Mouse (Mus musculus) CH12.LX (cell line): ENCODE measurements around the gene Col23a1. TPM values are rescaled to one million over a fixed set of nuclear protein-coding genes. Genes with fewer than 3 reads are reported as not detected.

ENCODE experiments used
- DNase-seq: peaks from one replicate; pipeline ENCODE4 v3.0.0-alpha.2; 2013; ENCODE audit errors: extremely low read depth
- H3K27ac ChIP-seq: 2 replicates; pipeline ENCODE4 v1.5.1; 2012; ENCODE audit warnings: low read depth, mild to moderate bottlenecking, control low read depth, moderate library complexity; ENCODE audit not compliant: insufficient read depth
- H3K27me3 ChIP-seq: replicated peaks from 2 replicates; pipeline ENCODE3; 2012; ENCODE audit warnings: inconsistent platforms
- H3K36me3 ChIP-seq, 2 experiments: replicated peaks in 1 of 2; 2 replicates each; pipeline versions ENCODE3 to v1.6.1; 2012; ENCODE audit warnings: inconsistent platforms in 1 of 2, low read length in 1 of 2, mild to moderate bottlenecking in 1 of 2, mixed read lengths in 1 of 2, moderate library complexity in 1 of 2; ENCODE audit not compliant: control insufficient read depth in 1 of 2, insufficient read depth in 1 of 2
- H3K4me1 ChIP-seq, 2 experiments: 2 replicates each; pipeline ENCODE4 v1.6.1; 2012; ENCODE audit warnings: inconsistent platforms in 1 of 2, moderate library complexity in 1 of 2; ENCODE audit not compliant: insufficient read depth in 2 of 2, control insufficient read depth in 1 of 2
- H3K4me2 ChIP-seq: 2 replicates; pipeline ENCODE4 v1.6.1; 2012; ENCODE audit warnings: low read depth, mild to moderate bottlenecking, control low read depth; ENCODE audit not compliant: poor library complexity, insufficient read depth, severe bottlenecking
- H3K4me3 ChIP-seq, 3 experiments: fragments of 150-350 bp in 1 of 3; sonication (generic) in 1 of 3; replicated peaks in 1 of 3; 2 replicates each; pipeline versions ENCODE3 to v1.5.1; 2011 to 2012; ENCODE audit warnings: low read depth in 2 of 3, low read length in 2 of 3, mild to moderate bottlenecking in 2 of 3, moderate library complexity in 2 of 3, control low read depth in 1 of 3, improper control_type of control experiment in 1 of 3, inconsistent platforms in 1 of 3, mixed read lengths in 1 of 3; ENCODE audit not compliant: poor library complexity in 1 of 3
- H3K79me2 ChIP-seq: replicated peaks from 2 replicates; pipeline ENCODE4 v1.6.1; 2012; ENCODE audit warnings: mild to moderate bottlenecking, moderate library complexity; ENCODE audit not compliant: control insufficient read depth, poor library complexity, insufficient read depth, severe bottlenecking; ENCODE audit errors: extremely low read depth
- H3K9ac ChIP-seq: 2 replicates; pipeline ENCODE4 v1.6.1; 2012; ENCODE audit warnings: low read depth, mild to moderate bottlenecking, control low read depth, moderate library complexity; ENCODE audit not compliant: insufficient read depth
- H3K9me3 ChIP-seq: replicated peaks from 2 replicates; pipeline ENCODE3; 2012; ENCODE audit warnings: low read length, inconsistent platforms, mixed read lengths
- BHLHE40 ChIP-seq: IDR thresholded peaks from 2 replicates; pipeline ENCODE4 v1.6.1; 2011; ENCODE audit warnings: mild to moderate bottlenecking, low read depth, low read length, improper control_type of control experiment
- CHD1 ChIP-seq: IDR thresholded peaks from 2 replicates; pipeline ENCODE4 v1.6.1; 2012; ENCODE audit warnings: low read depth, low read length, improper control_type of control experiment, inconsistent platforms
- CHD2 ChIP-seq: IDR thresholded peaks from 2 replicates; pipeline ENCODE4 v1.6.1; 2011; ENCODE audit warnings: low read length, improper control_type of control experiment
- CTCF ChIP-seq, 2 experiments: IDR thresholded peaks in 1 of 2; conservative IDR thresholded peaks in 1 of 2; 2 replicates each; pipeline ENCODE4 v1.5.1; 2011 to 2012; ENCODE audit warnings: low read depth in 2 of 2, low read length in 2 of 2, improper control_type of control experiment in 1 of 2, inconsistent platforms in 1 of 2, mild to moderate bottlenecking in 1 of 2, moderate library complexity in 1 of 2
- E2F4 ChIP-seq: IDR thresholded peaks from 2 replicates; pipeline ENCODE4 v1.6.1; 2011; ENCODE audit warnings: low read depth, low read length, improper control_type of control experiment; ENCODE audit not compliant: insufficient replicate concordance
- ELF1 ChIP-seq: IDR thresholded peaks from 2 replicates; pipeline ENCODE4 v1.6.1; 2014; ENCODE audit warnings: low read depth, mild to moderate bottlenecking, inconsistent platforms, low read length, improper control_type of control experiment
- EP300 ChIP-seq: IDR thresholded peaks from 2 replicates; pipeline ENCODE4 v1.6.1; 2011; ENCODE audit warnings: low read length, improper control_type of control experiment
- HCFC1 ChIP-seq: IDR thresholded peaks from 2 replicates; pipeline ENCODE4 v1.6.1; 2012; ENCODE audit warnings: low read depth, mild to moderate bottlenecking, inconsistent platforms, low read length, improper control_type of control experiment
- IRF4 ChIP-seq: IDR thresholded peaks from 2 replicates; pipeline ENCODE4 v1.6.1; 2014; ENCODE audit warnings: low read depth, mild to moderate bottlenecking, inconsistent platforms, low read length, improper control_type of control experiment
- JUND ChIP-seq: conservative IDR thresholded peaks from 2 replicates; pipeline ENCODE4 v1.6.1; 2011; ENCODE audit warnings: low read depth, low read length, improper control_type of control experiment
- KAT2A ChIP-seq: IDR thresholded peaks from 2 replicates; pipeline ENCODE4 v1.6.1; 2012; ENCODE audit warnings: low read length, improper control_type of control experiment, inconsistent platforms; ENCODE audit not compliant: insufficient replicate concordance
- MAFK ChIP-seq: IDR thresholded peaks from 2 replicates; pipeline ENCODE4 v1.6.1; 2011; ENCODE audit warnings: low read length, improper control_type of control experiment; ENCODE audit not compliant: insufficient replicate concordance
- MAX ChIP-seq: IDR thresholded peaks from 2 replicates; pipeline ENCODE4 v1.6.1; 2011; ENCODE audit warnings: low read length, improper control_type of control experiment
- MAZ ChIP-seq: IDR thresholded peaks from 2 replicates; pipeline ENCODE4 v1.6.1; 2012; ENCODE audit warnings: low read depth, mild to moderate bottlenecking, inconsistent platforms, low read length, improper control_type of control experiment, moderate library complexity
- MEF2A ChIP-seq: IDR thresholded peaks from 2 replicates; pipeline ENCODE4 v1.6.1; 2014; ENCODE audit warnings: low read depth, mild to moderate bottlenecking, inconsistent platforms, low read length, improper control_type of control experiment, borderline replicate concordance
- MXI1 ChIP-seq: IDR thresholded peaks from 2 replicates; pipeline ENCODE4 v1.6.1; 2011; ENCODE audit warnings: mild to moderate bottlenecking, low read depth, low read length, improper control_type of control experiment
- MYC ChIP-seq: IDR thresholded peaks from 2 replicates; pipeline ENCODE4 v1.6.1; 2011; ENCODE audit warnings: low read depth, mild to moderate bottlenecking, improper control_type of control experiment, low read length
- NELFE ChIP-seq: IDR thresholded peaks from 2 replicates; pipeline ENCODE4 v1.6.1; 2011; ENCODE audit warnings: low read depth, low read length, improper control_type of control experiment
- NRF1 ChIP-seq: IDR thresholded peaks from 2 replicates; pipeline ENCODE4 v1.6.1; 2014; ENCODE audit warnings: low read depth, mild to moderate bottlenecking, inconsistent platforms, low read length, improper control_type of control experiment, moderate library complexity
- PAX5 ChIP-seq: IDR thresholded peaks from 2 replicates; pipeline ENCODE4 v1.6.1; 2012; ENCODE audit warnings: low read length, inconsistent platforms, mixed read lengths
- RAD21 ChIP-seq: IDR thresholded peaks from 2 replicates; pipeline ENCODE4 v1.6.1; 2011; ENCODE audit warnings: low read depth, mild to moderate bottlenecking, low read length, improper control_type of control experiment, moderate library complexity
- SIN3A ChIP-seq: IDR thresholded peaks from 2 replicates; pipeline ENCODE4 v1.6.1; 2012; ENCODE audit warnings: low read length, improper control_type of control experiment, inconsistent platforms
- SMC3 ChIP-seq: IDR thresholded peaks from 2 replicates; pipeline ENCODE4 v1.6.1; 2011; ENCODE audit warnings: low read depth, low read length, improper control_type of control experiment
- TCF12 ChIP-seq: IDR thresholded peaks from 2 replicates; pipeline ENCODE4 v1.6.1; 2014; ENCODE audit warnings: low read depth, mild to moderate bottlenecking, inconsistent platforms, low read length, improper control_type of control experiment
- UBTF ChIP-seq: IDR thresholded peaks from 2 replicates; pipeline ENCODE4 v1.6.1; 2012; ENCODE audit warnings: low read depth, mild to moderate bottlenecking, inconsistent platforms, low read length, improper control_type of control experiment, moderate library complexity
- USF1 ChIP-seq: IDR thresholded peaks from 2 replicates; pipeline ENCODE4 v1.6.1; 2014; ENCODE audit warnings: low read depth, mild to moderate bottlenecking, inconsistent platforms, low read length, improper control_type of control experiment
- USF2 ChIP-seq: conservative IDR thresholded peaks from 2 replicates; pipeline ENCODE4 v1.6.1; 2011; ENCODE audit warnings: low read depth, low read length, improper control_type of control experiment
- ZKSCAN1 ChIP-seq: IDR thresholded peaks from 2 replicates; pipeline ENCODE4 v1.6.1; 2012; ENCODE audit warnings: low read depth, inconsistent platforms, low read length, improper control_type of control experiment, borderline replicate concordance
- ZMIZ1 ChIP-seq: IDR thresholded peaks from 2 replicates; pipeline ENCODE4 v1.6.1; 2012; ENCODE audit warnings: low read depth, mild to moderate bottlenecking, inconsistent platforms, low read length, improper control_type of control experiment
- ZNF384 ChIP-seq: IDR thresholded peaks from 2 replicates; pipeline ENCODE4 v1.6.1; 2012; ENCODE audit warnings: low read depth, low read length, improper control_type of control experiment, inconsistent platforms
- dilution Hi-C: fragments of 300-500 bp; cut with MboI; formaldehyde crosslinking; loops from 2 replicates; pipeline ENCODE4 v1.14.3; 2020; ENCODE audit warnings: low sequenced_read_pairs; ENCODE audit not compliant: extremely low pct_unique_long_range_greater_than_20kb, extremely low pct_ligation_motif_present
- in situ Hi-C: fragments of 300-500 bp; cut with MboI; formaldehyde crosslinking; loops from 3 replicates; pipeline ENCODE4 v1.14.3; 2019; ENCODE audit warnings: low sequenced_read_pairs, low pct_ligation_motif_present, low pct_unique_long_range_greater_than_20kb, mixed read lengths
- polyA plus RNA-seq: library from polyadenylated mRNA; unstranded; fragments of >175 nt; gene quantifications from 2 replicates; pipeline ENCODE4 v1.2.1, GENCODE M21; 2012; ENCODE audit warnings: low read depth; ENCODE audit not compliant: insufficient read length
- total RNA-seq, 2 experiments: library from RNA; depleted of rRNA; stranded (reverse); fragments of 300-350 nt in 1 of 2; fragments of >200 nt in 1 of 2; gene quantifications; 2 replicates each; pipeline ENCODE4 v1.2.3; 2012 to 2014

Col23a1 gene
- total and polyA plus RNA-seq, 3 experiments: 0.04 to 0.20 (median 0.08) TPM

- in situ Hi-C loops: loop anchor here (5.0 kb wide), 1 partner anchor 42 kb away; no protein-coding TSS in a partner anchor
- peak overlapping the region; percentile 73 to 85 (median 79) for H3K4me3 ChIP-seq
- H3K4me1 ChIP-seq: peaks cover 13 to 47% of the 10 kb centered on the region in 2 experiments
- H3K9me3 ChIP-seq: no peaks in the 10 kb centered on the region
- H3K9ac ChIP-seq: peak overlapping the region; percentile 49
- peak overlapping the region; percentile 25 for H3K27ac ChIP-seq
- TF ChIP-seq SMC3 (no peak), KAT2A (0 out of 2 replicates have a peak, but pooled peaks have one; percentile 31)
- TF ChIP-seq, all 38 proteins: peak for 1
- H3K79me2 ChIP-seq: no peaks in the 10 kb centered on the region
- dilution Hi-C loops: no loop called here
- no peaks in the 10 kb centered on the region for H3K27me3 ChIP-seq
- peak overlapping the region; percentile 63 for H3K4me2 ChIP-seq
- H3K36me3 ChIP-seq: peaks cover 17 to 35% of the 10 kb centered on the region in 2 experiments
- DNase-seq: no peak
These were observed 294.3 kb downstream of the Col23a1 start for GRCm38 (mm10) chr11:51584057-51584430.

GRCm38 (mm10) chr11:51584431-51585248 lies 294.9 kb downstream of the Col23a1 start, which contains the start of gene Phykpl:
TSS of gene Phykpl (plus strand) at chr11:51584757.
- dilution Hi-C loops: no loop called here
- Histone ChIP-seq H3K4me2 (peak within 1 kb of the TSS; percentile 63), H3K27ac (peak within 1 kb of the TSS; percentile 25), H3K27me3 (no peaks in the 10 kb centered on the region), H3K4me3 (peak within 1 kb of the TSS; percentile 73 to 85 (median 79)), H3K36me3 (peaks cover 22 to 40% of the 10 kb centered on the region in 2 experiments), H3K79me2 (no peaks in the 10 kb centered on the region), H3K9me3 (no peaks in the 10 kb centered on the region), H3K9ac (peak within 1 kb of the TSS; percentile 76), H3K4me1 (peaks cover 11 to 43% of the 10 kb centered on the region in 2 experiments)
- in situ Hi-C loops: loop anchor here (5.0 kb wide), 1 partner anchor 42 kb away; no protein-coding TSS in a partner anchor
- DNase-seq: peak; percentile 95
- TF ChIP-seq BHLHE40: peak; percentile 56; the same call in 1 of the 2 replicates
- peak; percentile 90 for TF ChIP-seq CHD1
- TF ChIP-seq CHD2: peak; percentile 65
- TF ChIP-seq NELFE: peak; percentile 98
- peak; percentile 93 for TF ChIP-seq MXI1
- TF ChIP-seq CTCF (conservative IDR thresholded peaks at IDR 0.05 in 1 of 2, IDR thresholded peaks at IDR 0.05 in 1 of 2; ENCODE audit: low read depth in 2 of 2, low read length in 2 of 2): peak in 1 of 2 experiments; percentile 35; a peak in 1 of 4 replicates
- TF ChIP-seq HCFC1: peak; percentile 64
- TF ChIP-seq MAFK: no peak
- peak; percentile 75; the same call in 1 of the 2 replicates for TF ChIP-seq UBTF
- TF ChIP-seq MEF2A: no peak; the same call in 1 of the 2 replicates
- TF ChIP-seq ZNF384: no peak
- TF ChIP-seq MYC: peak; percentile 85; the same call in 1 of the 2 replicates
- TF ChIP-seq ZMIZ1: peak; percentile 94
- TF ChIP-seq USF2: no peak
- TF ChIP-seq JUND: no peak
- TF ChIP-seq EP300: peak; percentile 39; the same call in 1 of the 2 replicates
- TF ChIP-seq E2F4: peak; percentile 25; the same call in 1 of the 2 replicates
- no peak for TF ChIP-seq ZKSCAN1
- no peak for TF ChIP-seq USF1
- peak; percentile 90 for TF ChIP-seq MAX
- peak; percentile 53; the same call in 1 of the 2 replicates for TF ChIP-seq IRF4
- peak; percentile 91 for TF ChIP-seq ELF1
- TF ChIP-seq NRF1: peak; percentile 52
- TF ChIP-seq SIN3A: peak; percentile 83
- no peak for TF ChIP-seq RAD21
- no peak for TF ChIP-seq PAX5
- TF ChIP-seq TCF12: peak; percentile 94
- no peak for TF ChIP-seq SMC3
- TF ChIP-seq MAZ: peak; percentile 68; the same call in 1 of the 2 replicates
